Mouse (Mus musculus) small intestine, adult 2 months (tissue): Measurements from ENCODE around the gene Akp3.

Source experiments
- CTCF ChIP-seq: fragments of 200-500 bp; IDR thresholded peaks from 2 replicates; pipeline ENCODE4 v1.5.1; 2012; ENCODE audit warnings: low read depth, mild to moderate bottlenecking, control low read depth, inconsistent platforms, low read length, moderate library complexity, mixed read lengths; ENCODE audit not compliant: insufficient replicate concordance, insufficient read length; ENCODE audit errors: extremely low read depth
- POLR2A ChIP-seq: fragments of 200-500 bp; IDR thresholded peaks from 2 replicates; pipeline ENCODE4 v1.6.1; 2012; ENCODE audit warnings: low read depth, mild to moderate bottlenecking, control low read depth, inconsistent platforms, low read length, moderate library complexity

GRCm38 (mm10) chr1:87141550-87141949, 16.8 kb downstream of the Akp3 start:
- no peak for TF ChIP-seq CTCF
- no peak for TF ChIP-seq POLR2A
